Mouse (Mus musculus): ENCODE data around the gene Hsd17b6. TPM values are rescaled to one million over a fixed set of nuclear protein-coding genes. Genes with fewer than 3 reads are reported as not detected.

Gene Hsd17b6
- total and polyA plus RNA-seq, 3 experiments = 0.15 TPM; not detected in 2

- Histone ChIP-seq H3K79me2 (ENCODE audit: control insufficient read depth, insufficient read depth, low read length, poor library complexity) (peaks cover 64% of the 10 kb centered on the region), H3K4me3 (ENCODE audit: control insufficient read depth in 1 of 2, insufficient read depth in 1 of 2, low read depth in 2 of 2, low read length in 2 of 2) (no peak overlapping the region), H3K4me1 (ENCODE audit: control insufficient read depth in 1 of 2, insufficient read depth in 2 of 2, low read length in 2 of 2) (peaks cover 8 to 15% of the 10 kb centered on the region in 2 experiments), H3K9me3 (replicated peaks; ENCODE audit: insufficient read depth, low read length) (no peaks in the 10 kb centered on the region), H3K9ac (ENCODE audit: control insufficient read depth, low read depth, low read length, poor library complexity, severe bottlenecking) (no peak overlapping the region), H3K27ac (ENCODE audit: control insufficient read depth, low read depth, low read length) (no peak overlapping the region), H3K27me3 (ENCODE audit: control insufficient read depth in 1 of 2, insufficient read depth in 2 of 2, low read length in 2 of 2) (no peaks in the 10 kb centered on the region), H3K36me3 (ENCODE audit: control insufficient read depth in 1 of 2, insufficient read depth in 2 of 2, low read length in 2 of 2) (peaks cover 49 to 53% of the 10 kb centered on the region in 2 experiments)
- DNase-seq (ENCODE audit: low read depth, low spot score) = no peak
- TF ChIP-seq NELFE (IDR thresholded peaks at IDR 0.05; ENCODE audit: low read depth, low read length) (no peak), MAX (IDR thresholded peaks at IDR 0.05; ENCODE audit: low read length) (no peak), TBP (IDR thresholded peaks at IDR 0.05; ENCODE audit: low read depth, low read length) (no peak), RAD21 (IDR thresholded peaks at IDR 0.05; ENCODE audit: low read depth, low read length) (no peak), HCFC1 (IDR thresholded peaks at IDR 0.05; ENCODE audit: low read depth, low read length) (no peak), TAL1 (IDR thresholded peaks at IDR 0.05; ENCODE audit: low read length) (no peak), ZNF384 (IDR thresholded peaks at IDR 0.05; ENCODE audit: low read depth, low read length) (no peak), BHLHE40 (IDR thresholded peaks at IDR 0.05; ENCODE audit: borderline replicate concordance, low read depth, low read length) (no peak), ZMIZ1 (IDR thresholded peaks at IDR 0.05; ENCODE audit: low read depth, low read length) (no peak), POLR2AphosphoS2 (IDR thresholded peaks at IDR 0.05; ENCODE audit: low read length) (no peak), CHD1 (IDR thresholded peaks at IDR 0.05; ENCODE audit: low read depth, low read length) (no peak), SMC3 (IDR thresholded peaks at IDR 0.05; ENCODE audit: low read depth, low read length) (no peak), CTCF (IDR thresholded peaks at IDR 0.05 in 2 of 3, conservative IDR thresholded peaks at IDR 0.05 in 1 of 3; ENCODE audit: control insufficient read depth in 1 of 3, insufficient read depth in 1 of 3, low read depth in 2 of 3, low read length in 3 of 3, poor library complexity in 1 of 3, severe bottlenecking in 1 of 3) (no peak), ZC3H11A (IDR thresholded peaks at IDR 0.05; ENCODE audit: low read depth, low read length) (no peak), JUND (IDR thresholded peaks at IDR 0.05; ENCODE audit: low read depth, low read length) (no peak), GATA1 (IDR thresholded peaks at IDR 0.05; ENCODE audit: low read depth, low read length) (no peak), MAFK (IDR thresholded peaks at IDR 0.05; ENCODE audit: borderline replicate concordance, low read depth, low read length) (no peak), EP300 (IDR thresholded peaks at IDR 0.05; ENCODE audit: low read depth in 1 of 2, low read length in 2 of 2) (no peak), MYC (IDR thresholded peaks at IDR 0.05; ENCODE audit: low read depth, low read length) (no peak), NRF1 (IDR thresholded peaks at IDR 0.05; ENCODE audit: insufficient read depth, low read depth, low read length, poor library complexity, severe bottlenecking) (no peak)
These were observed 35.1 kb upstream of the Hsd17b6 start for GRCm38 (mm10) chr10:128042466-128042865.

DNA sequence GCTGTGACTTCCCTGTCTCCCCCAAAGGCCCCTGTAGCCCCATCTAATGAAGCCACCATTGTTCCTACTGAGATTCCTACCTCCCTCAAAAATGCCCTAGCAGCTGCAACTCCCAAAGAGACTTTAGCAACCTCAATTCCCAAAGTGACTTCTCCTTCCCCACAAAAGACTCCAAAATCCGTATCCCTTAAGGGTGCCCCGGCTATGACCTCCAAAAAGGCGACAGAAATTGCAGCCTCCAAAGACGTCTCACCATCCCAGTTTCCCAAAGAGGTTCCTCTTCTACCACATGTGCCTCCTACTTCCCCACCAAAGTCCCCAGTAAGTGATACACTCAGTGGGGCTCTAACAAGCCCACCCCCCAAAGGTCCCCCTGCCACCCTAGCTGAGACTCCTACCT is 34.2 kb upstream of the Hsd17b6 start:
- Histone ChIP-seq H3K79me2 (ENCODE audit: control insufficient read depth, insufficient read depth, low read length, poor library complexity) (peaks cover 73% of the 10 kb centered on the region), H3K9ac (ENCODE audit: control insufficient read depth, low read depth, low read length, poor library complexity, severe bottlenecking) (no peak overlapping the region), H3K27ac (ENCODE audit: control insufficient read depth, low read depth, low read length) (no peak overlapping the region), H3K4me1 (ENCODE audit: control insufficient read depth in 1 of 2, insufficient read depth in 2 of 2, low read length in 2 of 2) (peaks cover 8 to 16% of the 10 kb centered on the region in 2 experiments), H3K9me3 (replicated peaks; ENCODE audit: insufficient read depth, low read length) (no peaks in the 10 kb centered on the region), H3K27me3 (ENCODE audit: control insufficient read depth in 1 of 2, insufficient read depth in 2 of 2, low read length in 2 of 2) (no peaks in the 10 kb centered on the region), H3K36me3 (ENCODE audit: control insufficient read depth in 1 of 2, insufficient read depth in 2 of 2, low read length in 2 of 2) (peaks cover 53% of the 10 kb centered on the region in 2 experiments), H3K4me3 (ENCODE audit: control insufficient read depth in 1 of 2, insufficient read depth in 1 of 2, low read depth in 2 of 2, low read length in 2 of 2) (no peak overlapping the region)
- TF ChIP-seq TCF12 (IDR thresholded peaks at IDR 0.05; ENCODE audit: low read depth, low read length) (no peak), RAD21 (IDR thresholded peaks at IDR 0.05; ENCODE audit: low read depth, low read length) (no peak), JUND (IDR thresholded peaks at IDR 0.05; ENCODE audit: low read depth, low read length) (no peak), MYC (IDR thresholded peaks at IDR 0.05; ENCODE audit: low read depth, low read length) (no peak), SMC3 (IDR thresholded peaks at IDR 0.05; ENCODE audit: low read depth, low read length) (no peak), CTCF (IDR thresholded peaks at IDR 0.05 in 2 of 3, conservative IDR thresholded peaks at IDR 0.05 in 1 of 3; ENCODE audit: control insufficient read depth in 1 of 3, insufficient read depth in 1 of 3, low read depth in 2 of 3, low read length in 3 of 3, poor library complexity in 1 of 3, severe bottlenecking in 1 of 3) (no peak)
- DNase-seq (ENCODE audit: low read depth, low spot score) = no peak
